Mouse (Mus musculus): ENCODE measurements around the gene Stil. TPM values are rescaled to one million over a fixed set of nuclear protein-coding genes. Genes with fewer than 3 reads are reported as not detected.

Stil gene
- total and polyA plus RNA-seq, 2 experiments from 2014 or later = 2.1 to 4.2 TPM

GRCm38 (mm10) chr4:115062875-115063517 lies 63.0 kb downstream of the Stil start:
- peak overlapping the region; percentile 96 for H3K4me2 ChIP-seq (ENCODE audit: low read depth)
- WGBS = 3% methylated on average over 54 of the region's 58 CpGs
- ATAC-seq = peak; percentile 90
- DNase-seq = peak; percentile 76
- no peaks in the 10 kb centered on the region for H3K4me1 ChIP-seq (ENCODE audit: insufficient read depth)
- TF ChIP-seq CTCF (IDR thresholded peaks at IDR 0.05; ENCODE audit: low read depth) = no peak
- no peak overlapping the region for H3K27ac ChIP-seq (ENCODE audit: low read depth, low read length)
- no peaks in the 10 kb centered on the region for H3K36me3 ChIP-seq (ENCODE audit: insufficient read depth)
- peak overlapping the region; percentile 51 for H3K4me3 ChIP-seq (ENCODE audit: low read depth, low read length)
- H3K9me3 ChIP-seq (ENCODE audit: low read length) = no peaks in the 10 kb centered on the region
- peak overlapping the region; percentile 51 for H3K9ac ChIP-seq
- H3K27me3 ChIP-seq (ENCODE audit: insufficient read depth, low read length) = peaks cover 83% of the 10 kb centered on the region

GRCm38 (mm10) chr4:115063518-115064239 lies 63.7 kb downstream of the Stil start:
- TF ChIP-seq CTCF (IDR thresholded peaks at IDR 0.05; ENCODE audit: low read depth) = 0 out of 2 replicates have a peak, but pooled peaks have one; percentile 3
- Histone ChIP-seq H3K27me3 (ENCODE audit: insufficient read depth, low read length) (peaks cover 76% of the 10 kb centered on the region), H3K9ac (peak overlapping the region; percentile 51), H3K36me3 (ENCODE audit: insufficient read depth) (no peaks in the 10 kb centered on the region), H3K4me3 (ENCODE audit: low read depth, low read length) (peak overlapping the region; percentile 51), H3K4me1 (ENCODE audit: insufficient read depth) (no peaks in the 10 kb centered on the region), H3K27ac (ENCODE audit: low read depth, low read length) (no peak overlapping the region), H3K4me2 (ENCODE audit: low read depth) (peak overlapping the region; percentile 96), H3K9me3 (ENCODE audit: low read length) (no peaks in the 10 kb centered on the region)
- WGBS = 1% methylated on average over 31 of the region's 31 CpGs
- ATAC-seq (no peak; the same call in 1 of the 2 replicates), DNase-seq (no peak)

DNA sequence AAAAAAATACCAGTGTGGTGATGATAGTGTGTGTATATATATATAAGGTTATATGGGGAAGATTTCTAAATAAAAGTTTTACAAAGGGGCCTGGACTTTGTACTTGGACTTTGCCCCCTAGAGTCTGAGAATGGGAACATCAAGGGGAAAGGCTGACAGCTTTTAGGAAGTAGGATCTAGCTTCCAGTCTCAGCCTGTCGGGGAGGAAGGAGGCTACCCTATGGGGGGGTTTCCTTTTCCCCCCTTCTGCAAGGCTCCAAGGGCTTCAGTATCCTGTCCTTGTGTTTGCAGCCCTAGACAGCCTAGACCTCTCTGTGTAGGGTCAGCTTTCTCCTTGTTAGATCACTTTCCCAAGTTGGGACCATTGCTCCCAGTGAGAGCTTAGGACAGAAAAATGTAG lies 71.7 kb downstream of the Stil start:
- DNase-seq (no peak), ATAC-seq (no peak)
- Histone ChIP-seq H3K4me3 (ENCODE audit: low read depth, low read length) (no peak overlapping the region), H3K4me1 (ENCODE audit: insufficient read depth) (no peaks in the 10 kb centered on the region), H3K9ac (no peak overlapping the region), H3K27me3 (ENCODE audit: insufficient read depth, low read length) (0 out of 2 replicates have a peak, but pooled peaks cover 3% of the 10 kb centered on the region), H3K9me3 (ENCODE audit: low read length) (no peaks in the 10 kb centered on the region), H3K36me3 (ENCODE audit: insufficient read depth) (no peaks in the 10 kb centered on the region), H3K4me2 (ENCODE audit: low read depth) (no peak overlapping the region), H3K27ac (ENCODE audit: low read depth, low read length) (no peak overlapping the region)
- TF ChIP-seq CTCF (IDR thresholded peaks at IDR 0.05; ENCODE audit: low read depth) = no peak
- WGBS = 63% methylated on average over 1 of the region's 1 CpGs

DNA sequence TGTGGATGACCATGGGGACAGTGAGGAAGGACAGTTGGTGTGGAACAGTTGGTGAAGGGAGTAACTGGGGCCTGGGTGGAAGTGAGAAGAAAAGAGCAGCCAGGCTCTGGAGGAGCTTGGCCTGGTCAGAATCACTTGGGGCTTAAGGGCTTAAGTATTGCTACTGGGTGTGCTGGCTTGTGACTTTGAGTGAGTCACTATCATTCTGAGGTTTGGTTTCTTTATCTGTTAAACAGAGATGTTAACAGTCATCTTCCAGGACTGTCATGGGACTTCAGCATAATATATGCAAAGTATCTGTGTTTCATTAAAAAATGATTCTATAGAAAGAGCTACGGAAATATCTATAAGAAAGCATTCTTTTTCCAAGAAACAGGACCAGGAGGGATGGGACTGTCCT lies 74.8 kb downstream of the Stil start:
- 0 out of 2 replicates have a peak, but pooled peaks cover 5% of the 10 kb centered on the region for H3K4me1 ChIP-seq (ENCODE audit: insufficient read depth)
- no peak for DNase-seq
- no peak overlapping the region for H3K4me2 ChIP-seq (ENCODE audit: low read depth)
- H3K27ac ChIP-seq (ENCODE audit: low read depth, low read length) = no peak overlapping the region
- H3K9ac ChIP-seq = no peak overlapping the region
- no peaks in the 10 kb centered on the region for H3K9me3 ChIP-seq (ENCODE audit: low read length)
- H3K4me3 ChIP-seq (ENCODE audit: low read depth, low read length) = no peak overlapping the region
- no peak for ATAC-seq
- H3K27me3 ChIP-seq (ENCODE audit: insufficient read depth, low read length) = no peaks in the 10 kb centered on the region
- TF ChIP-seq CTCF (IDR thresholded peaks at IDR 0.05; ENCODE audit: low read depth) = no peak
- no peaks in the 10 kb centered on the region for H3K36me3 ChIP-seq (ENCODE audit: insufficient read depth)
- WGBS = 83% methylated on average over 1 of the region's 1 CpGs

DNA sequence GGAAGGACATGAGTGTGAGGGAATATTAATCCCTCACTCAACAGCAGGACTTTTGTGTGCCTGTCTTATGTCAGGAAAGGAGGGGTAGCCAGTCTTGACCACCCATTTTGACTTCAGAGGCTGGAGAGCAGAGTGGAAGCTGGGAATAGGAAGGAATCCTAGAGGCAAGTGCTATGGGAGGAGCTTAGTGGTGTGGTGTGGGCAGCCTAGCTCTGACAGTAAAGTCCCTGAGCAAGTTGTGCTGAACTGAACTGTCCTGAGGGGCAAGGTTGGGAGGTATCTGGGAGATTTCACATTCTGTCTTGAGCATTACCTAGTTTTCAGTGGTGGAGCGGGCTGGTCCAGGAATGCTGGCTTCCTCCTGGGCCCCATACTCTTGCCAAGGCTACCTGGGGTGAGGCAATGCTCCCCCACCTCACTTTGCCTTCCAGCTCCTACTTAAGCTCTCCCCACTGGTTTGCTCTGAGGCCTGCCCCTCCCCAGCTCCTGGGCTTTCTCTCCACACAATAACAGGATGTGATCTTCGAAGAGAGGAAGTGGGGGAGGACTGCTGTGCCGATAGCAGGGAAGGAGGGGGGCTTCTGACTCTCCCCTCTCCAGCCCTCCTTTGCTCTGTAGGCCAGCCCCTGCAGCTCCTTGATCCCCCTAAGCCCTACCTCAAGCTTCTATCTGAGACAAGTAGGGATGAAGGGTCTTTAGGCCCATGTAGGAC lies 75.4 kb downstream of the Stil start:
- Histone ChIP-seq H3K36me3 (ENCODE audit: insufficient read depth) (no peaks in the 10 kb centered on the region), H3K27me3 (ENCODE audit: insufficient read depth, low read length) (no peaks in the 10 kb centered on the region), H3K4me3 (ENCODE audit: low read depth, low read length) (no peak overlapping the region), H3K4me1 (ENCODE audit: insufficient read depth) (0 out of 2 replicates have a peak, but pooled peaks cover 5% of the 10 kb centered on the region), H3K27ac (ENCODE audit: low read depth, low read length) (no peak overlapping the region), H3K9ac (no peak overlapping the region), H3K4me2 (ENCODE audit: low read depth) (no peak overlapping the region), H3K9me3 (ENCODE audit: low read length) (no peaks in the 10 kb centered on the region)
- ATAC-seq = no peak
- TF ChIP-seq CTCF (IDR thresholded peaks at IDR 0.05; ENCODE audit: low read depth) = no peak
- no peak for DNase-seq
- 54% methylated on average over 3 of the region's 3 CpGs for WGBS

GRCm38 (mm10) chr4:115078892-115079820 lies 79.2 kb downstream of the Stil start:
- TF ChIP-seq CTCF (IDR thresholded peaks at IDR 0.05; ENCODE audit: low read depth) = no peak
- no peaks in the 10 kb centered on the region for H3K36me3 ChIP-seq (ENCODE audit: insufficient read depth)
- H3K4me2 ChIP-seq (ENCODE audit: low read depth) = no peak overlapping the region
- 0 out of 2 replicates have a peak, but pooled peaks cover 5% of the 10 kb centered on the region for H3K4me1 ChIP-seq (ENCODE audit: insufficient read depth)
- no peaks in the 10 kb centered on the region for H3K27me3 ChIP-seq (ENCODE audit: insufficient read depth, low read length)
- no peak overlapping the region for H3K27ac ChIP-seq (ENCODE audit: low read depth, low read length)
- DNase-seq (peak; percentile 35), ATAC-seq (peak; percentile 77)
- H3K9ac ChIP-seq = no peak overlapping the region
- WGBS = 20% methylated on average over 10 of the region's 10 CpGs
- H3K9me3 ChIP-seq (ENCODE audit: low read length) = no peaks in the 10 kb centered on the region
- no peak overlapping the region for H3K4me3 ChIP-seq (ENCODE audit: low read depth, low read length)

Measured in forebrain, postnatal 0 days (tissue).